Mouse (Mus musculus): ENCODE measurements around the gene Rsph14. TPM values are rescaled to one million over a fixed set of nuclear protein-coding genes. Genes with fewer than 3 reads are reported as not detected.
A peak's percentile ranks its signal among the peaks of the same experiment; 100 is the strongest.

Rsph14 gene
- polyA plus RNA-seq, 1 experiment, result 0.17 TPM

DNA sequence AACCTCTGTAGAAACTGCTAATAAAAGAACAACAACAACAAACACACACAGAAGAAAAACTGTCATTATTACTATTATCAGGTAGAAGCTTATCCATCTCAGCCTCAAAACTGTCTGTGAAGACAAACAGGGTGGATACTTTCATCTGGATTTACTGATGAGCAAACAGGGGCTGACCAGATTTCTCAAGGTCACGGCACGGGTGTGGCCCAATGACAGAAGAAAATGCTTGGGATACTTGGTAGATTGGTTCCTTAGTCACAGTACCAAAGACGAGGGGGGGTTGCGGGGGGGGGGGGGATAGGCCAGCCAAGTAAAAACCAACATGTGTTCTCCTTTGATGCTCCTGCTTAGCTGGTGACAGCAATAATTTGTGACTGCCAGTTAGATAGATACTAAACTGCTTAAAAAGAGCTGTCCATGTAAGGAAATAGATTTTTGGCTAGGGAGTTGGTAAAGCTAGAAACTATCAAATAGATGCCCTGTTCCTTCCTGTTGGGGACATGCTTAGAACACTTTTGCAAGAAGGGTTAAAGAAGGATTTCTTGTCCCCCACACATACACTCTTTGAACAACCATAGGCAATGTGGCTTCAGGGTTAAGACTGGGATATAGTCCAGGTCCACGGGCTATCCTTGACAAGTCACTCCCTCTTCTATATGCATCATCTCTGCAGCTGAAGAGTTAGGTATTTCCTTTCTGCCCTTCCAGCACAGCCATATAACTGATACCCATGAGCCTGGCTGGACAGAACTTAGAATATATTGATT lies 856 bp downstream of the Rsph14 start:
- TF ChIP-seq POLR2A (IDR thresholded peaks at IDR 0.05; ENCODE audit: extremely low read depth, insufficient read depth, low read length) (no peak), CTCF (IDR thresholded peaks at IDR 0.05; ENCODE audit: extremely low read depth, insufficient read depth, low read length) (no peak)
- Histone ChIP-seq H3K4me1 (ENCODE audit: control insufficient read depth, insufficient read depth, low read length) (peaks cover 3% of the 10 kb centered on the region), H3K27ac (ENCODE audit: insufficient read depth, low read length) (no peak overlapping the region), H3K4me3 (ENCODE audit: insufficient read depth, low read length) (no peak overlapping the region)

DNA sequence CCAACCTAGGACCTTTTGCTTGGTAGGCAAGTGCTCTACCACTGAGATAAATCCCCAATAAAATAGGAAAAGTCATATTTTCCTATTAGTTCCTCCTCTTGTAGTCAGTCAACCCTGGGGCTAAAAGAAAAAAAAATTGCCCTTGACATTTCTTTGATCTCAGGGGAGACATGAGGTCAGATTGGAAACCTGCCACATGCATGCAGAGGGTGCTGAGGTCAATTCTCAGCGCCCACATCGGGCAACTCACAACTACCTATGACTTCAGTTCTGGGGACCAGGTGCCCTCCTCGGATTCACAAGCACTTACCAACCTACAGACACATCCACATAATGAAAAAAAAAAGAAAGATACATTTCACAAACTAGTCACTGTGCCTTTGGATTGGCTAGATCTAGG lies 2.2 kb downstream of the Rsph14 start:
- TF ChIP-seq POLR2A (IDR thresholded peaks at IDR 0.05; ENCODE audit: extremely low read depth, insufficient read depth, low read length) (no peak), CTCF (IDR thresholded peaks at IDR 0.05; ENCODE audit: extremely low read depth, insufficient read depth, low read length) (no peak)
- Histone ChIP-seq H3K27ac (ENCODE audit: insufficient read depth, low read length) (no peak overlapping the region), H3K4me1 (ENCODE audit: control insufficient read depth, insufficient read depth, low read length) (peaks cover 3% of the 10 kb centered on the region), H3K4me3 (ENCODE audit: insufficient read depth, low read length) (no peak overlapping the region)

DNA sequence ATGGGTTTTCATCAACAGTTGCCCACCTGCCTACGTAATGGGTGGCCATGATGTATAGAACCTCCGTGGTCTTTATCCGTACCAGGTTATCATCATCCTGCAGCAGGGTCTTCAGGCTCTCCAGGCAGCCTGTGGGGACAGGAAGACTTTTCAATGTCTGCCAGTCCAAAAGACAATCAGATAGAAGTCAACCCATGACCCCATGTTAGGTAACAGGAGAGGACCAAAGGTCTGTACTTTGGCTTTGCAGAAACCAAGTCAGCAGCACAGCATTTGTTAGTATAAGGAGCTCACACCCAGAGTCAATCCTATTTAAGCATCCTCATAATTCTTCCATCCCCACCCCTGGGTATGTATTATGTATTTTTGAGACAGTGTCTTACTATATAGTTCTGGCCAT lies 2.7 kb downstream of the Rsph14 start:
- no peak overlapping the region for H3K27ac ChIP-seq (ENCODE audit: insufficient read depth, low read length)
- H3K4me3 ChIP-seq (ENCODE audit: insufficient read depth, low read length), result no peak overlapping the region
- TF ChIP-seq CTCF (IDR thresholded peaks at IDR 0.05; ENCODE audit: extremely low read depth, insufficient read depth, low read length) (no peak), POLR2A (IDR thresholded peaks at IDR 0.05; ENCODE audit: extremely low read depth, insufficient read depth, low read length) (no peak)
- H3K4me1 ChIP-seq (ENCODE audit: control insufficient read depth, insufficient read depth, low read length), result peaks cover 3% of the 10 kb centered on the region

DNA sequence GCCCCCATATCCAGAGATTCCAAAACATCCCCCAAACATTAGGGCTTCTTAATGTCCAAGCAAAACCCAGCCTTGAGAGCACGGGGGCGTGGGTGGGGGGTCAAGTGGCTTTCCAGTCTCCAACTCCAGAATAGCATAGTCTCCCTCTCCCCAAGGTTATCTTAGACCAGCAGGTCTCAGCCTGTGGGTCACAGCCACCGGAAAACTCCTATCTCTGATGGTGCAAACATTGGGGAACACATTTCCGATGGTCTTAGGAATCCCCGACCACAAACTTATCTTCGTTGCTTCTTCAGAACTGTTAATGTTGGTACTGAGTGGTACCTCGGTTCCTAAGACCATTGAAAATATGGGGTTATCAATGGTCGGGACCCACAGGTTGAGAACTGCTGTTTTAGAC lies 3.6 kb downstream of the Rsph14 start:
- TF ChIP-seq CTCF (IDR thresholded peaks at IDR 0.05; ENCODE audit: extremely low read depth, insufficient read depth, low read length), result no peak
- TF ChIP-seq POLR2A (IDR thresholded peaks at IDR 0.05; ENCODE audit: extremely low read depth, insufficient read depth, low read length), result no peak
- Histone ChIP-seq H3K4me1 (ENCODE audit: control insufficient read depth, insufficient read depth, low read length) (peaks cover 3% of the 10 kb centered on the region), H3K27ac (ENCODE audit: insufficient read depth, low read length) (no peak overlapping the region), H3K4me3 (ENCODE audit: insufficient read depth, low read length) (no peak overlapping the region)

DNA sequence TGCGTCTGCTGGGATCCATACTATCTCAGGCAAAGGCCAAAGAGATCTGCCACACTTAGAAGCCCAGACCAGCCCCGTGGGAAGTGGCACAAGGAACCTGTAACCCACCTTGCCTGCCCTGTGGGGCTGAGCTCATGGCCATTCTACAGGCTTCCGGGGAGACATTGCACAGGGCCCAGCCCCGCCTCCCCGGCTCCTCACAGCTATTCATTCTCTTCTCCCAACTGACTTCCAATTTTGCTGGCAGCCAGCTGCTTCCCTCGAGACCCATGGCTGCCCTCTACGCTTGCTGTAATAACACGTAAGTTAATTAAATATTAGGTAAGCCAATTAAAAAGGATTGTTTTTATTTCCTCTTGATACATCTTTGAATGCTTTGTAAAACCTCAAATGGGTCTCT lies 5.9 kb downstream of the Rsph14 start:
- no peak for TF ChIP-seq CTCF (IDR thresholded peaks at IDR 0.05; ENCODE audit: extremely low read depth, insufficient read depth, low read length)
- TF ChIP-seq POLR2A (IDR thresholded peaks at IDR 0.05; ENCODE audit: extremely low read depth, insufficient read depth, low read length), result no peak
- H3K4me1 ChIP-seq (ENCODE audit: control insufficient read depth, insufficient read depth, low read length), result no peaks in the 10 kb centered on the region
- no peak overlapping the region for H3K27ac ChIP-seq (ENCODE audit: insufficient read depth, low read length)
- H3K4me3 ChIP-seq (ENCODE audit: insufficient read depth, low read length), result no peak overlapping the region

DNA sequence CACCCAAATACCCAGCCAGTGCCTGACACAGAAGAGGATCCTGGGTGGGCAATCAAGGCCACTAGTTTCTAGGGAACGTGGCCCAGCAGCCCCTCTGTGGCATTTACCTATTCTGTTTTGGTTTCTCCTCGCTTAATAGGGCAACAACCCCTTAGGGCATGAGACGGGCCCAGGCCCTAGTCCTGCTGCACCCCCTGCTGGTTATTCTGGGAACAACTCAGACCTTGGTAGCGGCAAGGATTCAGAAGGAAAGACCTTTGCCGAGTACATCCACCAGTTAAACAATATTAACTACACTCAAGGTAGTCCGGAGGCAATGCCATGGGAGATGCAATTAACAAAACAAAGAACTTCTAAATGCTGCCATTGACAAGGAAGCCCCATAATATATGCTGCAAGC lies 11.2 kb downstream of the Rsph14 start:
- Histone ChIP-seq H3K27ac (ENCODE audit: insufficient read depth, low read length) (no peak overlapping the region), H3K4me3 (ENCODE audit: insufficient read depth, low read length) (no peak overlapping the region), H3K4me1 (ENCODE audit: control insufficient read depth, insufficient read depth, low read length) (peaks cover 1% of the 10 kb centered on the region; the same call in 1 of the 2 replicates)
- TF ChIP-seq CTCF (IDR thresholded peaks at IDR 0.05; ENCODE audit: extremely low read depth, insufficient read depth, low read length) (peak; percentile 92), POLR2A (IDR thresholded peaks at IDR 0.05; ENCODE audit: extremely low read depth, insufficient read depth, low read length) (no peak)

DNA sequence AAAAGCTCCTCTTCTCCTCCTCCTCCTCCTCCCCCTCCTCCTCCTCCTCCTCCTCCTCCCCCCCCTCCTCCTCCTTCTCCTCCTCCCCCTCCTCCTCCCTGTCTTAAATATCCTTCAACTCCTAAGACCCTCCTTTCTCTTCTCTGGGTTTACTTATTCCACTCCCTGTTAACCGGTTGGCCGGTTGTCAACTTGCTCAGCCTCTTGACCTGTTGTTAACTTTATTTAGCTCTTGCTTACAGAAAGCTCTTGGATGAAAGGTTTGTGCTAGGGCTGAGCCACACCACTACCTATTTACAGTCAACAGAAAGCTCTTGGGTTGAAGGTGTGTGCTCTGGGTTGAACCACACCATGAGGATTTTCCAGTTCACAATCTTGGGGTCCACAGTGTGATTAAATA lies 12.1 kb downstream of the Rsph14 start:
- H3K27ac ChIP-seq (ENCODE audit: insufficient read depth, low read length), result no peak overlapping the region
- H3K4me1 ChIP-seq (ENCODE audit: control insufficient read depth, insufficient read depth, low read length), result peaks cover 1% of the 10 kb centered on the region; the same call in 1 of the 2 replicates
- TF ChIP-seq CTCF (IDR thresholded peaks at IDR 0.05; ENCODE audit: extremely low read depth, insufficient read depth, low read length), result no peak
- no peak for TF ChIP-seq POLR2A (IDR thresholded peaks at IDR 0.05; ENCODE audit: extremely low read depth, insufficient read depth, low read length)
- H3K4me3 ChIP-seq (ENCODE audit: insufficient read depth, low read length), result no peak overlapping the region

DNA sequence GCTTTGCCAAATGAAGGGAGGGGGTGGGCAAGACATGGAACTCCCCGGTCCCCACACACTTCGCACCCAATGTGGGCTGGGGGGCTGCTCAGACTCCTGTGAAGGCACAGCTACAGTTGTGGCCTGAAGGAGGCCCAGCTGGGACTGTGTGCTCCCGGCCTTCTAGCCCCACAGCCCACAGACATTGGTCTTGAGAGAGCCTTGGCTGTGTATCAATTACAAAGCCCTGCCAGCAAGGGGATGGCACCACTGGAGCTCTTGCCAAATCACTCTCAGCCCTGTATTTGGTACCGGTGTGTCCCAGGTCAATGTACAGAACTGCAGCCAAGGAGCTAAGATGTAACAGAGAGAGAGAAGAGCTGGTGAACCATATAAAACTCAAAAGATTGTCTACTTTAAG lies 15.9 kb downstream of the Rsph14 start:
- peaks cover 1% of the 10 kb centered on the region for H3K4me1 ChIP-seq (ENCODE audit: control insufficient read depth, insufficient read depth, low read length)
- H3K27ac ChIP-seq (ENCODE audit: insufficient read depth, low read length), result no peak overlapping the region
- TF ChIP-seq CTCF (IDR thresholded peaks at IDR 0.05; ENCODE audit: extremely low read depth, insufficient read depth, low read length), result no peak
- TF ChIP-seq POLR2A (IDR thresholded peaks at IDR 0.05; ENCODE audit: extremely low read depth, insufficient read depth, low read length), result no peak
- no peak overlapping the region for H3K4me3 ChIP-seq (ENCODE audit: insufficient read depth, low read length)

DNA sequence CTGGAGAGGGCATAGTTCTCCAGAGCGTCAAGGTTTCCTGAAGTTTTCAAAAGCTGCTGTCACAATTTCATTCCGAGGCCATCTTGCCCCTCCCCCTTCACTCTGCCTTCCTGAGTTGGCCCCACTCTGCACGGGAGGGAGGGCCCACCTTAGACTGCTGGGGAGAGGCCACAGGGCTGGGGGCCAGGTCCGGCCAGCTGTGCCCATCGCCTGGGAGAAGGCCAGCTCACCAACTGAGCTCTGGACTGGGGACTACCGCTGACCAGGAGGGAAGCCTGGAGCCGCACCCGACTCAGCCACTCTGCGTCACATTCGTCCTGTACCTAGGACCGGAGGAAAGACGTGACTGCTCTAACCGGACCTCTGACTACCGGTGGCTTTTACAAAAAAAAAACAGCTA lies 16.9 kb downstream of the Rsph14 start:
- Histone ChIP-seq H3K27ac (ENCODE audit: insufficient read depth, low read length) (no peak overlapping the region), H3K4me3 (ENCODE audit: insufficient read depth, low read length) (no peak overlapping the region), H3K4me1 (ENCODE audit: control insufficient read depth, insufficient read depth, low read length) (peaks cover 1% of the 10 kb centered on the region)
- TF ChIP-seq POLR2A (IDR thresholded peaks at IDR 0.05; ENCODE audit: extremely low read depth, insufficient read depth, low read length), result no peak

DNA sequence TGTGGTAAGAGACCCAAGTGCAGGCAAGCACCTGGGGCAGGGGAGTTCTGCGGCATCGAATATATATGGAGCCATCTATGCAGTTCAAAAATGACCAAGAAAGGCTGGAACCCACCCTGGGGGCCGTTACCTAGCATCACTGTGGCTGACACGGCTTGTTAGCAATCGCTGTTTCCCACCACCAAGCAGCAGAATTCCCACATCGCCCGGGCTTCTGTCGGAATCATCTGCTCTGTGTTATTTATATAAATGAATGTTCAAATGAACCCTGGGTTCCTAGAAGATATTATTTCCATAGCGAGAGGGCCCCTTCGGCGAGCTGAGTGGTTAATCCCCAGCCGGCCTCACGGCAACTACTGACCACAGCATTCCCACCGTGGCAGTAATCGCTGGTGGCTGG lies 21.7 kb downstream of the Rsph14 start:
- no peak overlapping the region for H3K27ac ChIP-seq (ENCODE audit: insufficient read depth, low read length)
- H3K4me3 ChIP-seq (ENCODE audit: insufficient read depth, low read length), result no peak overlapping the region
- H3K4me1 ChIP-seq (ENCODE audit: control insufficient read depth, insufficient read depth, low read length), result peaks cover 13% of the 10 kb centered on the region
- TF ChIP-seq POLR2A (IDR thresholded peaks at IDR 0.05; ENCODE audit: extremely low read depth, insufficient read depth, low read length) (no peak), CTCF (IDR thresholded peaks at IDR 0.05; ENCODE audit: extremely low read depth, insufficient read depth, low read length) (no peak)

Measured in cortical plate, adult 2 months (tissue).